Mouse (Mus musculus) left cerebral cortex, adult 18-20 months (tissue): ENCODE data around the gene Srsf5. TPM values are rescaled to one million over a fixed set of nuclear protein-coding genes. Genes with fewer than 3 reads are reported as not detected.
"Not testable (repeated sequence)": the region's sequence is repeated elsewhere in the genome, so short reads cannot be mapped to it uniquely, and the experiment has no call there.

Experiments used
- DNase-seq, 2 experiments: peaks; one replicate each; pipeline ENCODE4 v3.0.0; 2021 to 2022; ENCODE audit warnings: low spot score in 2 of 2, mixed read lengths in 1 of 2
- total RNA-seq, 2 experiments: library from RNA; stranded (reverse); gene quantifications; 2 replicates each; pipeline ENCODE4 v1.2.3; 2021

Srsf5 gene
- total RNA-seq, 2 experiments from 2014 or later: 277 to 300 TPM

DNA sequence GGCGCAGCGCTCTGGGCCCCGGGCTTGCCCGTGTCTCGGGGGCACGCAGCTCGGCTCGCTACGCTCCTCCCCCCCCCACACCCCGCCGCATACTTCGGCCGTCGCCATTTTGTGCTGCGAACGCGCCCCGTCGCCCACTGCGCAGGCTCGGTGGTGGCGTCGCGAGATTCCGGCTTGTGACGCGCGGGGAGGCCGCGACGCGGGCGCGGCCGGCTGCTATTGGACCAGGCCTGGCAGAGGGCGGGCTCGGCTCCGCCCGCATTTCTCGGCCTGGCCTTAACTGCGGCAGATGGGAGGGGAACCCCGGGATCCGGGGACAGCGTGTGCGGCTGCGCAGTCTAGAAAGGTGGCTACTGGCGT lies 672 bp downstream of the Srsf5 start:
- DNase-seq: peak; percentile 93 to 95

DNA sequence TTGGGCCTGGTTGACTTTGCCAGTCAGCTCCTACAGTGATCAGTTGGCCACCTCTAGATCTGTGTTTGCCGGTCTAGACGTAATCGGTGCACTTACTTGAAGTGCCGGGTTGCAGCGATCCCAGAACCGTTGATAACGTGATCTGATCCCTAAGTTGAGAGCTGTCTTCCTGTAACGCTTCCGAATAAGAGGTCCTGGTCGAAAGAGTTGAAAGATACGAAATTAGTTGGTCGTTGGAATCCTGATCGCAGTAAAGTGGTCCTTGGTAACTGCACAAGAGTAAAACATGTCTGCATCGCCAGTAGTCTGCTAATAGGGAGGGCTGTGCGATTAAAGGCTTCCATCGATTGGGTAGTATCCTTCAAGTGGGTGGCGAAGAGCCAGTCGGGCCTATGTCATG lies 2.9 kb downstream of the Srsf5 start:
- DNase-seq: no peak

DNA sequence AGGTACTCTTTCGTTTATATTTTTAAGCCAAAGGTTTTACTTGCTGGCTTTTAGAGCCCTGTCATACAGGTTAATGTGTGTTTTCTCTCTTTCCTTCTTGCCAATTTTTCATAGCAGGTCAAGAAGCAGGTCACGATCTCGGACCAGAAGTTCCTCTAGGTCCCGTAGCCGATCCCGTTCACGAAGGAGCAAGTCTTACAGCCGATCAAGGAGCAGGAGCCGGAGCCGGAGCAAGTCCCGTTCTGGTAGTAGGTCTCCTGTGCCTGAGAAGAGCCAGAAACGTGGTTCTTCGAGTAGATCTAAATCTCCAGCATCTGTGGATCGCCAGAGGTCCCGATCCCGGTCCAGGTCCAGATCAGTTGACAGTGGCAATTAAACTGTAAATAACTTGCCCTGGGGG lies 4.3 kb downstream of the Srsf5 start:
- DNase-seq: not testable (repeated sequence)

DNA sequence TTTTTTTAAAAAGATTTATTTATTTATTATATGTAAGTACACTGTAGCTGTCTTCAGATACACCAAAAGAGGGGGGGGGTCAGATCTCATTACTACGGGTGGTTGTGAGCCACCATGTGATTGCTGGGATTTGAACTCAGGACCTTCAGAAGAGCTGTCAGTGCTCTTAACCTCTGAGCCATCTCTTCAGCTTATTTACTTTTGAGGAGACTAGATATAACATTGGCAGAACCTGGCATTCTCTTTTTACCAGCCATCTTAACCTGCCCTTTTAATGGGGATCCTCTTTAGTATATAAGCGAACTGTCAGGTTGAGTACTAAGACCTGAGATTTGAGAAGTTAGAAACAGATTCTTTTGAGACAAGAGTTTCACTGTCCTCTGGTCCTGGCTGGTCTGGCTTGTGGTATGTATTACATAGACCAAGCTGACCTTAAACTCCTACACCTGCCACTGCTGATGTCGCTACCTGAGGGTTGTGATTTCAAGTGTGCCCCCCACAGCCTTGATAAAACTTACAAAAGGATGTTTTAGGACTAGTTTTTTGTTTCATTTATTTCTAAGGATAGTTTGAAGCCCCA lies 6.4 kb downstream of the Srsf5 start:
- DNase-seq: no peak

DNA sequence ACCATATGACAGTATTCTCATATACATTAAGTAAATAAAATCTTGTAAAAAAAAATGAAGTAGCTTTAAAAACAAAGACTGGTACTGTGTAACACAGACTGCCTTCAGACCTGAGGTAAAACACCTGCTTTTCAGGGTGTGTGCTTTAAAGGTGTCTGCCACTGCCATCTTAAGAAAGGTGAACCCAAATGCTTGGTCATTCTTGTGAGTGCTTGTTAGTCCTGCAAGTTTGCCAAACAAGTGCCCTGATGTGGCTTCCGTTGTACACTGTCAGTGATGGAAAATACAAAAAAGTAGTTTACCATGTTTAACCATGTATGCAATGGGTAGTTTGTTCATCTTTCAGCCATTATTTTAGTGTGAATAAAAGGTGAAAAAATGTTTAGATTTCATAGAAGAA lies 7.2 kb downstream of the Srsf5 start:
- DNase-seq: no peak

DNA sequence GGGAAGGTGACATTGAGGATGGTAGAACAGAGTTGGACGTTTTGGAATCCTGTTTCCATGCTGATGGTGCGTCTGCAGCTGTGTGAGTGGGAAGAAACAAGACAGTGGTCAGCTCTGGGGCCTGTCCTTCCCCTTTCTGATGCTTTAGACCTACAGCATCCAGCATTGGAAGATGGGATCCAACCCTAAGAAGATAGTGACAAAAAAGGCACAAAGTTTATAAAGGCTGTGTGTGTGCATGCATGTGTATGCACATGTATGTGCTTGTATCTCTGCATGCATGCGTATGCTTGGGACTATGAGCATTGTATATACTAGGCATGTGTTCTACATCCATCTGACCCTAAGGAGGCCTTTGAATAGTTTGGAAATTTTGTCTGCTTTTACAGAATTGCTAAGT lies 10.7 kb downstream of the Srsf5 start:
- DNase-seq: no peak

DNA sequence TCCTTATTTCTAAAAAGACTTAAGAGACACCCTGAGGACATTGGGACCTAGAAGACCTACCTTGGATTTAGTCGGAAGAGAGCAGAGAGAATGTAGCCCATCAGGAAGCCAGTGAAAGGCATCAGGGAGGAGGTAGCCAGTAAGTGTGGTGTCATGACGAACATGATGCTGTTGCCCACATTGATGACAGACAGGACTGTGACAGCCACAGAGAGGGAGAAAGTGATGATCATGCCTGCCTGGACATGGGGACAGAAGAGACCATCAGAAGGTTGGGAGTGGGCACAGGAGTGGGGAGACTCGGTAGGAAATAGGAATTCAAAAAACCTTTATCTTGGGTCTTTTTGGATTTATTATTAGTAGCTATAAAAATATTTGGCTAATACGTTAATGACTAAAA lies 12.7 kb downstream of the Srsf5 start:
- no peak for DNase-seq

DNA sequence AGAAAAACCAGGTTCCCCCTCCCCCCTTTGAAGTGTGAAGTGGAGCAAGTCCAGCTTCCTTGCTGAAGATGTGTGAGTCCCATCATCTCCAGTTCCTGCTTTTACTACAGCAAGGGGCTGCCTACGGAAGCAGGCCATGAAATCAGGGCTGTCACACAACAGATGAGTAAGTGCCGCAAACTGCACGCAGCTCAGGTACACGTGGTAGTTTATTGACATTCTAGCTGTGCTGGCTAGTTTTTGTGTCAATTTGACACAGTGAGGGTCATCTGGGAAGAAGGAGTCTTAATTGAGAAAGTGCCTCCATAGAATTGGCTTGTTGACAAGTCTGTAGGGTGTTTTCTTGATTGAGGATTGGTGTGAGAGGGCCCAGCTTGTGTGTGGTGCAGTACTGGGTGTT lies 17.3 kb downstream of the Srsf5 start:
- no peak for DNase-seq

DNA sequence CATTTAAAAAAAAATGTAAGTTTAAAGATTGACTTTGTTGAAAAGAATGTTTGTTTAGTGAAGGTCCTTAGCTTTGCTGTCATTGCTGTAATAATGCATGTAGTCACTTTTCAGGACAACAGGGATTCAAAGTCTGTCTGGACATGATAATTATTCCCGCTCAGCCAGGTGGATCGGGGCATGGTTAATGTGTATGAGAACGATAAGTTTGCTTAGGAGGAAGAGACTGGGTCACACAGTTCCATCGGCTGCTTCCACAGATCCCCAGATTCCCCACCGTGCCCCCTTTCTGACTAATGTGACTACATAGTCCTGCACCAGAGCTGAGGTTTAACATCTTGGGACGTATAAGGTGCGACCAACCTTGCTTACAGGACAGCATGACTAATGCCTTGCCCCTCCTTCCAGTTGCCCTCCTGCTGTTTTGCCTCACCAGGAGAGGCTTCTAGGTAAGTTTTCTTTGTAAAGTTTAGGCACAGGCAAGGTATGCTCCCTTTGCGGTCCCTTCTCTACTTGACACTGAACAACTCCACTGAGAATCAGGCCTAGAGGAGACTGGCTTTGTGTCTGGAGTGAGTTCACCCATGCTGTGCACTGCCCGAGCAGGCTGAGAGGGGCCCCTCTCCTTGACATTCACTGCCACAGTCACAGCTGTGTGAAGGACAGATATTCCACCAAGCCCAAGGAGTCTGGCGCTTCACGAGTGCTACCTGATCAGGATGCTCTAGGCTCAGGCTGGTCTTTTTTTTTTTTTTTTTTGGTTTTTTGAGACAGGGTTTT lies 20.9 kb downstream of the Srsf5 start:
- no peak for DNase-seq

DNA sequence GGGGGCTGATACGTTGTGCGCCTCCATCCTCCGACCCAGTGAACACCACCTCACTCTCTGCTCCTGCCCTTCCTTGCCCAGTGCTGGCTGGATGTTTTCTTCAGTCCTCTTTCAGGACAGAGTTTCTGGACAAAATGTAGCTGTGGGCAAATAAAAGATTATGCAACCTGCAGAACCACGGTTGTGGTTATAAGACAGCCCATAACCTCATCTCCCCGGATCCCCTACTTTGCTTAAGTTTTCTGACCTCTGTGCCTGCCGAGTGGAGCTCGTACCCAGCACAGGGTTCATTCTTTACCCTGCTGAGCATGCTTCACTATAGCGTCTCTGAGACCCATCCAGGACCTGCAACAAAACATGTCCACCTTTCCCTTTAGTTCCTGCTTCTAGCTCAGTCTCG lies 22.6 kb downstream of the Srsf5 start:
- DNase-seq: no peak

DNA sequence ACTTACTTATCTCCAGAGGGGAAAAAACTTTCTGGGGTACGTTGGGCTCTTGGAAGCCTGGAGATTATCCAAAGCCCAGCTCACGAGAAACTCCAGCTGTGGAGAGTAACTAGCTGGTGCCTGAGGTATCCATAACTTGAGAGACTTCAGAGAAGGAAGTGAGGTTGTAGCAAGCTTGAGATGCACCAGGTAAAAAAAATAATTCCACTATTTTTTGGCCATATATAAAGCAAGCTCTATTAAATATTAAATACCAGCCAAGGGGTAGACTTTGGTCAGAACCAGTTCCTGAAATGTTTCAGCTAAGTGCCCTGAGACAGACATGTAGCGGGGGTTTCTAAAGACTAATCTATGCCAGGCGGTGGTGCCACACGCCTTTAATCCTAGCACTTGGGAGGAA lies 23.3 kb downstream of the Srsf5 start, which contains the start of gene Slc10a1:
Gene Slc10a1 (minus strand): TSS at position 101 of the 400 bp plus-strand sequence.
- DNase-seq: no peak

DNA sequence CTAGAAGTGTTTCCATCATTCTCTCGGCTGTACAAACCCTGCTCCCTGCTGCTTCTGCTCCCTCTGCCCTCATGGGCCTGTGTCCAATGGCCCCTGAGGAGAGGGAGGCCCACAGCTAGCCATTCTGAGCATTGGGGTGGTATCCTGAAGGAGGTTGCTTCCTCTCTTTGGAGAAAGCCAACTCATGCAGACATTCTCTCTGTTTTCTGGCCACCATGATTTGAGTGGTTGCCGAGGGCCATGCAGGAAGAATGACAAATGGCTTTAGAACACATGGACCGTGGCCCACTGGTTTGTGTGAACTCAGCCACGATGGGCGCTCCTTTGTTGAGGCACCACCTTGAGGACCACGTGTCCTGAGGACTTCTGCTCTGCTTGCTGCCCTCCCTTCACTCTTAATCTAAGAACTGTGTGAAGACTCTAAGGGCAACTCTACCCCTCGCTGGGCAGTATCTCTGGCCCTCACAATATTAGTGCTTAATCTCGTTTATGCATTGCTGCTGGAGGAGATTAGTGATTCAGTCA lies 24.9 kb downstream of the Srsf5 start:
- no peak for DNase-seq

DNA sequence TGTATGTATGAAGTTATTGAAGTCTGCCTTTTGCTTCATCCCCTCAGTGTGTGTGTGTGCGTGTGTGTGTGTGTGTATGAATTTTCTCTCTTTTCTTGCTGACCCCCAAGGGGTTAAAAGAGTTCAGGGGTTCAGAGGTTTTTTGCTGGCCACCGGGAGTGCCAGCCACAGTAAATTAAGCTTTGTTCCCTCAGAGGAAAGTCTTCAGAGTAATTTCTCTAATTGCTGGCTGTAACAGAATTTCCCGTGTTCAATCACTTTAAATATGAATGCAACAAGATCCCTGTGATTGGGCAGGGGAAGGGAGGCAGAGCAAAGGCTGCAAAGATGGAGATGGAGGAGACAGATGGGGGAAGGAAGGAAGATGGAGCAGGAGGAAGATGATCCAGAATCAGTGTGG lies 26.5 kb downstream of the Srsf5 start:
- DNase-seq: no peak

DNA sequence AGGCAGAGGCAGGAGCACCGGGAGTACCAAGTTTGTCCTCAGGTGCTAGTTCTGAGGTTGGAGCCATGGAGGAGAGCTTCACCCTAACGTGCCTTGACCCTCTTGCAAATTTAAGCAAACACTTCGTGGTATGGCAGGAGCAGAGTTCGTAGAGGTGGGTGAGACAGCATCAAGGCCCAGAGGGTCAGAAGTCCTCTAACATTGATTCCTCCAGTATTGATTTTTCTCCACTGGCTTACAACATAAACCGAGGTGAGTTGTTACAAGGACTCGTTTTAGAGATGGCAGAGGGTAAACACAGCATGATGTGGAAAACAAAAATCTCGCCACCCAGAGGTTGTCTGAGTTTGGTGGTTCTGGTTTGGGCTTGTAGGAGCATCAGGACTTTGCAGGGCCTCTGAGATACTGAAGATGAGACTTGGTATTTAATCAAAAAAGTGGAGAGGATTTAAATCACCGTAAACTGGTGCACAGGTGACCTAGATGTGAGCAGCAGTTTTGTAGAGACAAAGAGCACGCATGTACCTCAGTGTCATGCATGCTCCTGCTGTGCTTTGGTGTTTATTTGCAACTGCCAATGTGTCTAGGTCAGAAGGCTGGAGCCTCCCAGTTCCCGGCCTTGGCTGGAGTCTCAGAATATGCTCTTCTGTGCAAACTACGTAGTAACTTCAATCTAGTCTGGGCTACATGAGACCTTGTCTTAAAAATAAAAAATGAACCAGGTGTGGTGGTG lies 30.8 kb downstream of the Srsf5 start:
- DNase-seq: no peak

DNA sequence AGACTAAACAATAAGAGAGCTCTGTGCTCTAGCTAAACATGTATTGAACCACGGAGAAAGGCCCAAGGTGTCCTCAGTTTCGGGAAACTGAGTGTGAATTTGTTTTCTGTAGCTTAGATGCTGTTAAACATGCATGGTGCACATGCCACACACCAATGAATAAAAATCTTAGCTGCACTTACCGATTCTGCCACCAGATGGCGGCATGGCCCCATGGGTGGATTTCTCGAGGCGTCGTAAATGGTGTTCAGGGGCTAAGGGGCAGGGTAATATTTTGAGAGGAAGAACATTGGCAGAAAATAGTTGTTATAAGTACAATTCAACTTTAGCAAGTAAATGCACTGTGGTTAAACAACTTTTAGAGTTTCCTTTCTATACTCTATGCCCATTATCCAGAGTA lies 37.0 kb downstream of the Srsf5 start:
- DNase-seq: peak; percentile 78 to 82

DNA sequence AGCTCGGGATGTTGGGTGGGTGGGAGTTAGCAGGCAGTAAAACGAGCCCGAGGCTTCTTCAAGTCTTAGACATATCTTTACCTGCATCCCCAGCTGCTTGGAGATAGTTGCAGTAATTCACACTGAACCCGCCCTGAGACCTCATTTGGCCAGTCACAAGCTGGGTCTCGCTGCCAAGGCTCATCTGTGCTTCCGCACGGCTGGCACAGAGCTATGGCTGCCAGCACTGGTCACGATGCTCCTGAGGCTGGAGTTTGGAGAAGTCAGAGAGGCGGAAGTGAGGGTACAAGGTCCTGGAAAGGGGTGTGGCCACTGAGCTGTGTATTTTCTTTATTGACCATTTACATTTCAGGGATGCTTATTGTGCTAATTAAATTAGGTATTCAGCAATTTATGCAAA lies 38.4 kb downstream of the Srsf5 start:
- no peak for DNase-seq

DNA sequence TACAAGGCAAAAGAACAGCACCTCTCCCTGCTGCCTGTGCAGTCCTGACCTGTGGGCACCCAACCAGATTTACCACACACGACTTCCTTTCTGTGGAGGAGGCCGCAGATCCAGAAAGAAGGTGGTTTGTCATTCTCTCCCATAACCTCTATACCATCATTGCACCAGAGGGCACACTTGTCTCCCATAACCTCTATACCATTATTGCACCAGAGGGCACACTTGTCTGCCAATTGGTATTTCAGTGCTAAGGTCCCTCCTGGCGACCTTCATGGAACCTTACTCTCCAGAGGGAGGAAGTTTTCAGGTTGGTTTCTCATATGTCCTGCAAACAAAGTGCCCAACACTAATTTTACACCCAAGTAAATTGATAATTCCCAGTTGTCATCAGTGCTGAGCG lies 41.3 kb downstream of the Srsf5 start:
- DNase-seq: no peak

DNA sequence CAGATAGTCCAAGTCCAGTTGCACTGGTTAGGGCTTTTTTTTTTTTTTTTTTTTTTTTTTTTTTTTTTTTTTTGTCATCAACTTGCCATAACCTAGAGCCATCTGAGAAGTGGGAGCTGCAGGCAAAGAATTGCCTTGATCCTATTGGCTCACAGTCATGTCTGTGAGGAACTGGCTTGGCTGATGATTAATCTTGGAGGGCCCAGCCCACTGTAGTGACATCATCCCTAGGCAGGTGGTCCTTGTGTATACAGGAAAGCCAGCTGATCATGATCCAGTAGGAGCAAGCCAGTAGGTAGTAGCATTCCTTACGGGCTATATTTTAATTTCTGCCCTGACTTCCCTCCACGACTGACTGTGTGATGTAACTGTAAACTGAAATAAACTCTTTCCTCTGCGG lies 43.0 kb downstream of the Srsf5 start:
- DNase-seq: no peak

DNA sequence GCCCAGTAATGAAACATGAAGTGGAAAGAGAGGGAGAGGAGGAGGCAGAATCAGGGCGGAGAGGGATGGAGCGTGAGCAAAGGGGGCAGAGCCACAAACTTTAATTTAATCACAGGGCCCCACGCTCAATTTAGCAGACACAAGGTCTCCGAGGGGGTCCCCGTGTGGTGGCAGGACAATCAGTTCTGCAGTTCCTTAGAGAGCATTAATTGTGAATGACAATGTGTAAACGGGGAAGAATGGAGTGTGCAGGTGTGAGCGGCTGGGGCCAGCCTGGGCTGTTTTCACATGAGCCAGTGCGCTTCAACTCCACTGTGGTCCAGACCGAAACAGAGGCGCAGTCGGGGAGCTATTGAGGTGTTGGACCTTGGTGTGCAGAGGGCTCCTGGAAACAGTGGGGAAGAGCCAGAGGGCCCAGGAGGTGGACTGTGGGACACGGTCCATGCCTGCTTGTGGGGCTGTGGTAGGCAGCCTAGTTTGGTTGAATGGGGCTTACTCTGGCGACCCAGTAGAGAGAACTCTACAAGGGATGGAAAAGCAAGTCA lies 45.7 kb downstream of the Srsf5 start:
- DNase-seq: no peak

DNA sequence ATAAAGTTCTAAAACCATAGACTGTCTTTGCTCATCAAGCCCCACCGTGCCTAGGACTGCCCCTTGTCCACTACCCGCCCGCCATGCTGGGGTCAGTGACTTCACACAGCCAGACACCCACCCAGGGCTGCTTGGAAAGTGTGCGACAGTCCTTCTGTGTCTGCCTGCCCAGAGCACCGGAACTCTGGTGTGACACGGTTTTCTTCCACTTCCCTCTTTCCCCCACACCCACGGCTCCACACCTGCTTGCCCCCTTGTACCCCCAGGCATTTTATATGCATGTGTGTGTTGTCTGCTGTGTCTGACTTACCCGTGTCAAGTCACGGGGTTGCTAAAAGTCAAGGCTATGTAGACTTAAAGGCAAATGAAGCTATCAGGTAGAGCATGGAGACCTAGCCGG lies 46.5 kb downstream of the Srsf5 start:
- DNase-seq: no peak

DNA sequence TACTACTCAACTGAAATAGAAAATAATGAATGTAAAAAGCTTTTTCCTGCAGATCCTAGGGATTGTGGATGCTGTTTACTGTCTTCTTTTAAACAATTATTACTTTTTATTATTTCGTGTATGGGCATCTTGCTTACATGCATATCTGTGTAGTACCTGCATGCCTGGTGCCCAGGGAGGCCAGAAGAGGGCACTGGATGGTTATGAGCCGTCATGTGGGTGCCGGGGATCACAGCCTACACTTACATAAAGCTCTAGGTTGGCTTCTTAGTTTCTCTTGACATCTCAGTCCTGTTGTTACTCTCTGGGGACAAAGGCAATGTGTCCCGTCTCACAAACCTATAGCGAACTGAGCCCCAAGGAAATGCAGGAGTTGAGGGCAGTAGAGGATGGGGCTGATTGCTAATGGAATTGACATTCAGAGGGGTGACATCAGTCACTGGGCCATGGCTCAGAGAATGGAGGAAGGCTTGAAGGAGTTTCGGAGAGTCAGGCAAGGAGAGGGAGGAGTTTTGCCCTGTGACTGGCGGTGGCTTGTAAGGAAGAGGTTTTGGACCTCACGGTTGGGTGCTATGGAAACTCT lies 47.3 kb downstream of the Srsf5 start:
- no peak for DNase-seq

DNA sequence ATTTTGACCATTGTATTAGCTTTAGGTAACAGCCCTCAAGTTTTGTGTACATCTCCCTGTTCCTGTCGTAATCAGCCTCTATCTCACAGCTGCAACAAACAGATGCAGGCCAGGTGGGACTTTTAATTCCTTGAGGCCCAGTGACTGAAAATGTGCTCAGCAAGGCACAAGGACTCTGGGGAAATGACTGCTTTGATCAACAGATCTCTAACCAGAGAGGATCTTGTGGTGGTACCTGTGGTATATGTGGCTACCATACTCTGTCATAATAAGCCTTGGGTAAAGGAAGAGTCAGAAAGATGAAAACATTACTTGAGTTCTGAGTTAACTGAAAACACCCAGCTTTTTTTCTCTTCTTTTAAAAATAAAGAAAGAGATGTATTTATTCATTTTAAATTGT lies 48.5 kb downstream of the Srsf5 start:
- DNase-seq: no peak
